Mouse (Mus musculus) cerebellum, adult 2 months (tissue): ENCODE measurements around the gene Guca2b.
A peak's percentile ranks its signal among the peaks of the same experiment; 100 is the strongest.

Source experiments
- CTCF ChIP-seq: fragments of 200-500 bp; IDR thresholded peaks from 2 replicates; pipeline ENCODE4 v1.5.1; 2011; ENCODE audit warnings: low read depth, mild to moderate bottlenecking, control low read depth, low read length, moderate library complexity, borderline replicate concordance; ENCODE audit not compliant: insufficient read depth
- POLR2A ChIP-seq: fragments of 200-500 bp; IDR thresholded peaks from 2 replicates; pipeline ENCODE4 v1.6.1; 2011; ENCODE audit warnings: low read length, control low read depth, borderline replicate concordance; ENCODE audit not compliant: insufficient read depth

- TF ChIP-seq CTCF, result peak; percentile 25; the same call in 1 of the 2 replicates
- no peak for TF ChIP-seq POLR2A
These were observed 13.9 kb upstream of the Guca2b start for GRCm38 (mm10) chr4:119672685-119673084.
